Mouse (Mus musculus) lung, adult 2 months (tissue): ENCODE measurements around the gene Adap1.

ENCODE experiments used
- CTCF ChIP-seq: fragments of 200-500 bp; IDR thresholded peaks from 2 replicates; pipeline ENCODE4 v1.5.1; 2011; ENCODE audit warnings: mild to moderate bottlenecking, low read length, control low read depth; ENCODE audit not compliant: insufficient read depth
- POLR2A ChIP-seq: fragments of 200-500 bp; IDR thresholded peaks from 2 replicates; pipeline ENCODE4 v1.6.1; 2011; ENCODE audit warnings: low read depth, mild to moderate bottlenecking, control low read depth, low read length, borderline replicate concordance; ENCODE audit errors: extremely low read depth

DNA sequence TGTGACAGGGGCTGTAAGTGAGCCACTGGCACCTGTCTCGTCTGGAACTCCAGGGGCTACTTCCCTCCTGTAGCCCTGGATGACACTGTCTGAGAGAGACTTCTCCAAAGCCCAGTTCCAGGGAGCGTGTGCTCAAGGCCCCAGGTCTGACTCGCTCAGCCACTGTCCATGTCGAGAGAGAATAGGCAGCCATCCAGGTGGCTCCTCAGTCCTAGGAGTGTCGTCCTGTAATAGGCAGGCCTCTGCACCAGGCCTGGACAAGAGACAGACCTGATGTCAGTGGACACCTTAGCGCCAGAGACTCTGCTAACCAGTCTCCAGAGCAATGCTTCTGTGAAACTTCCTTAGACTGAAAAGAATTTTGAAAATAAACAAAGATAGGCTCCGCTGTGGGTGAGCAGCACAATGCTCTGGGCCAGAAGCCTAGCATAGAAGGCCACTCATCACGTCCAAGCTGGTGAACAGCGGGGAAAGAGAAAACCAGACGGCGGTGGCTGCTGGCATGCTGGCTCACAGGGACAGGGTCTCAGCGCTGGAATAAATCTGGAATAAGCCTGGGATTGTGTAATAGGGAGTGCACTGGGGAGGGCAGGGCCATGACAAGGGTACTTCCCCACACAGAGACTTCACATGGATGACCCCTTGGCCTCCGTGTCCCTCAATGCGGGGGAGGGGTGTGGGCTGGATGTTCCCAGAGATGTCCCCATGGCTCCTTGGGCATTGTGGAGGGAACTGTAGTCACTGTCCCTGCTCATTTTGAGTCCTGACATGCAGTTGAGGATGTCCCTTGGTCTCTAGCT is 39.1 kb downstream of the Adap1 start:
- no peak for TF ChIP-seq CTCF
- no peak for TF ChIP-seq POLR2A
